Mouse (Mus musculus) retina, embryonic 14.5 days (tissue): ENCODE measurements around the gene Rabggta.

Experiments used
- DNase-seq: peaks from one replicate; pipeline ENCODE4 v3.0.0-alpha.2; 2015; ENCODE audit warnings: low spot score

Rabggta gene

GRCm38 (mm10) chr14:55689433-55689832, 32.6 kb downstream of the Rabggta start:
- no peak for DNase-seq

- DNase-seq: no peak
Observed at GRCm38 (mm10) chr14:55682118-55682493, 40.0 kb downstream of the Rabggta start.

- DNase-seq: peak; percentile 96
Observed at GRCm38 (mm10) chr14:55681160-55682117, 40.6 kb downstream of the Rabggta start, which contains the start of gene Tinf2. TSS of gene Tinf2 (minus strand) at chr14:55681820.

GRCm38 (mm10) chr14:55677615-55678014, 44.4 kb downstream of the Rabggta start:
- no peak for DNase-seq

GRCm38 (mm10) chr14:55672741-55673060, 49.4 kb downstream of the Rabggta start:
- no peak for DNase-seq

- peak; percentile 93 for DNase-seq
Observed at GRCm38 (mm10) chr14:55671833-55672740, 50.0 kb downstream of the Rabggta start, which contains the start of the genes Gmpr2 and Nedd8. TSS of gene Gmpr2 (plus strand) at chr14:55671941. TSS of gene Nedd8 (minus strand) at chr14:55672124.

GRCm38 (mm10) chr14:55671486-55671832, 50.6 kb downstream of the Rabggta start:
- DNase-seq: no peak
